Comparison of ENCODE assay signal across 9 mouse cellular contexts in the genomic region with DNA sequence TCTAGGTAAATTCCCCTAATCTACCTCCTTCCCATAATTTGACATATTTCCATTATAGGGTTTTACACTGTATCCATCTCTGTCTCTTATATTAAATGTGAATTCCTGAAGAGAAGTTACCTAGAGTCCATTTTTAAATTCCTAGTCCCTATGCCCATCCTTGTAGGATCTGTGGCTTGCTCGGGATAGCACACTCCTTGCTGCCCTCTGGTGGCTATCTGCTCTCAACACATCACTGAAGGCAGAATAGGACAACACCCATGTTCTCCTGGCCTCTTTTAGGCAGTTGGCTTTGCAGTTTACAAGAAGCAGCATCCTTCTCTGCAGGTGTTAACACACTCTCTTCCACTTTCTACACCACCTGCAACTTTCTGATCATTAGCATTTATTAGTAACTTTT. TPM values are rescaled to one million over a fixed set of nuclear protein-coding genes. Genes with fewer than 3 reads are reported as not detected.
DNase-seq lines count a peak whose midpoint lies in the region; ATAC-seq lines count a peak whose summit lies in the region.
"Had no signal": no experiment of that assay in that cellular context is flagged by ENCODE, and none has a peak within 500 bp of the region (broad histone marks: within the 10 kb centered on the region; RNA-seq: fewer than 3 reads in every experiment).

No protein-coding gene starts in this region.

- H3K9ac ChIP-seq in midbrain, embryonic 16.5 days (ENCODE audit: low read depth, low read length), result no peak overlapping the region
- H3K9ac ChIP-seq: heart, embryonic 13.5 days had no signal

- no peaks in the 10 kb centered on the region for H3K27me3 ChIP-seq in midbrain, embryonic 10.5 days (ENCODE audit: low read depth, poor library complexity, severe bottlenecking)
- H3K27me3 ChIP-seq in midbrain, embryonic 16.5 days (ENCODE audit: control insufficient read depth, insufficient read depth, low read depth, low read length), result no peaks in the 10 kb centered on the region

- peaks cover 12% of the 10 kb centered on the region for H3K4me1 ChIP-seq in midbrain, embryonic 10.5 days
- peaks cover 11% of the 10 kb centered on the region for H3K4me1 ChIP-seq in midbrain, embryonic 16.5 days (ENCODE audit: control insufficient read depth, insufficient read depth, low read length)

- no peak overlapping the region for H3K4me3 ChIP-seq in midbrain, embryonic 10.5 days
- no peak overlapping the region for H3K4me3 ChIP-seq in midbrain, embryonic 16.5 days (ENCODE audit: low read depth, low read length)
- H3K4me3 ChIP-seq: heart, embryonic 13.5 days had no signal

- ATAC-seq in midbrain, embryonic 16.5 days, result no peak

- H3K9me3 ChIP-seq in midbrain, embryonic 10.5 days (replicated peaks), result no peaks in the 10 kb centered on the region
- H3K9me3 ChIP-seq in midbrain, embryonic 16.5 days (replicated peaks; ENCODE audit: control insufficient read depth, low read length, poor library complexity, severe bottlenecking), result no peaks in the 10 kb centered on the region
- H3K9me3 ChIP-seq: heart, embryonic 13.5 days had no signal

- no peak overlapping the region for H3K4me2 ChIP-seq in midbrain, embryonic 16.5 days (ENCODE audit: low read length)
- H3K4me2 ChIP-seq: heart, embryonic 13.5 days had no signal

- DNase-seq in adrenal gland, adult (ENCODE audit: inconsistent age in 2 of 2, low spot score in 1 of 2), result peak; percentile 39 to 78
- no peak for DNase-seq in adrenal gland, adult 8-10 months
- DNase-seq in midbrain, embryonic 10.5 days (ENCODE audit: low spot score), result peak; percentile 39
- DNase-seq in brain, adult 2 months (ENCODE audit: low read depth, low spot score), result peak; percentile 81
- DNase-seq in fibroblast of lung, adult 2 months (ENCODE audit: low read depth), result peak; percentile 14
- DNase-seq in layer of hippocampus, adult 9-11 months, result peak; percentile 49
- peak; percentile 66 for DNase-seq in right cerebral cortex, postnatal 4 days

- 10% methylated on average over 1 of the region's 1 CpGs for WGBS in midbrain, embryonic 10.5 days
- 3% methylated on average over 1 of the region's 1 CpGs for WGBS in midbrain, embryonic 16.5 days

- H3K36me3 ChIP-seq in midbrain, embryonic 10.5 days, result no peaks in the 10 kb centered on the region
- no peaks in the 10 kb centered on the region for H3K36me3 ChIP-seq in midbrain, embryonic 16.5 days (ENCODE audit: control insufficient read depth, insufficient read depth, low read length)
- H3K36me3 ChIP-seq: heart, embryonic 13.5 days had no signal

- no peak overlapping the region for H3K27ac ChIP-seq in midbrain, embryonic 10.5 days (replicated peaks)
- H3K27ac ChIP-seq in midbrain, embryonic 16.5 days (ENCODE audit: low read length), result no peak overlapping the region
- H3K27ac ChIP-seq: heart, embryonic 13.5 days had no signal

RNA-seq across cellular contexts. Expression of a gene that starts 4.0 kb away (rescaled TPM):
- total RNA-seq in adrenal gland, adult 8-10 months (2022), result 10 to 100 TPM; 34.7 to 44.4 (median 43.2) TPM
- 21.7 and 25.1 TPM in 2 replicates for polyA plus RNA-seq in midbrain, embryonic 10.5 days (2016; fragmentation: Nextera tagmentation; extraction: Ambion mirVana)
- 23.2 and 24.5 TPM in 2 replicates for polyA plus RNA-seq in midbrain, embryonic 16.5 days (2015; fragmentation: Nextera tagmentation; extraction: Ambion mirVana)
